Mouse (Mus musculus) hindbrain, embryonic 12.5 days (tissue): Measurements from ENCODE around the gene Gm28051. TPM values are rescaled to one million over a fixed set of nuclear protein-coding genes. Genes with fewer than 3 reads are reported as not detected.
A peak's percentile ranks its signal among the peaks of the same experiment; 100 is the strongest.

Experiments used
- ATAC-seq: fragments of 200-750 bp; cut with Nextera tagmentation; 2 replicates; pipeline ENCODE4 v1.8.0; 2017; ENCODE audit warnings: moderate TSS enrichment; ENCODE audit not compliant: low FRiP score
- H3K27ac ChIP-seq: fragments of 300-500 bp; sonication (generic); 2 replicates; pipeline ENCODE4 v1.5.1; 2016; ENCODE audit warnings: mild to moderate bottlenecking
- H3K27me3 ChIP-seq: fragments of 300-500 bp; sonication (generic); 2 replicates; pipeline ENCODE4 v1.6.1; 2016; ENCODE audit warnings: mild to moderate bottlenecking
- H3K36me3 ChIP-seq: fragments of 300-500 bp; sonication (generic); 2 replicates; pipeline ENCODE4 v1.6.1; 2016; ENCODE audit warnings: mild to moderate bottlenecking
- H3K4me1 ChIP-seq: fragments of 300-500 bp; sonication (generic); 2 replicates; pipeline ENCODE4 v1.6.1; 2016
- H3K4me2 ChIP-seq: fragments of 300-500 bp; sonication (generic); replicated peaks from 2 replicates; pipeline ENCODE4 v1.6.1; 2016; ENCODE audit warnings: mild to moderate bottlenecking
- H3K4me3 ChIP-seq: fragments of 300-500 bp; sonication (generic); 2 replicates; pipeline ENCODE4 v1.5.1; 2016; ENCODE audit warnings: mild to moderate bottlenecking
- H3K9ac ChIP-seq: fragments of 300-500 bp; sonication (generic); 2 replicates; pipeline ENCODE4 v1.6.1; 2016; ENCODE audit warnings: mild to moderate bottlenecking, moderate library complexity
- H3K9me3 ChIP-seq: fragments of 300-500 bp; sonication (generic); replicated peaks from 2 replicates; pipeline ENCODE4 v1.6.1; 2016; ENCODE audit warnings: mild to moderate bottlenecking
- WGBS: fragments of 180-500 bp; shearing (Covaris S2); methylation state at CpG from one replicate; pipeline ENCODE4 v1.1.7; 2016; 5-methylcytosine and 5-hydroxymethylcytosine counted together
- polyA plus RNA-seq: library from polyadenylated mRNA; unstranded; fragments of >200 nt; fragmentation: Nextera tagmentation; extraction: Ambion mirVana; gene quantifications from 2 replicates; pipeline ENCODE4 v1.2.1, GENCODE M21; 2016

Gene Gm28051
- polyA plus RNA-seq, 1 experiment from 2014 or later = not detected

DNA sequence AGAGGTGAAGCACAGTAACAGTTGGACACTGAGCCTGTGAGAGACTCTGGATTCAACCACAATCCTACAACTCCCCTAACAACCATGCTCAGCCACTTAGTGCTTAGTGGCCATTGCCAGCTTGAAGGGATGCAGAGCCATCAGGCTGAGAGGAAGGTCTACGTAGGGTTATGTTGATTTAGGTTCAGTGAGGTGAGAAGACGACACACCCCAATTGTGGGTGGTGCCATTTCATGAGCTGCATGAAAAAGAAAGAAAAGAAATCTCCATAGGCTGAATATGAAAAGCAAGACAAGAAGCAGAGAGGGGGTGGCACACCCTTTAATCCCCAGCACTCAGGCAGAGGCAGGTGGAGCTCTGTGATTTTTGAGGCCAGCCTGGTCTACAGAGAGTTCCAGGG lies 43.4 kb downstream of the Gm28051 start:
- ATAC-seq = no peak
- no peaks in the 10 kb centered on the region for H3K9me3 ChIP-seq
- H3K27me3 ChIP-seq = no peaks in the 10 kb centered on the region
- 61% methylated on average over 2 of the region's 2 CpGs for WGBS
- H3K4me1 ChIP-seq = no peaks in the 10 kb centered on the region
- no peaks in the 10 kb centered on the region for H3K36me3 ChIP-seq
- H3K4me2 ChIP-seq = no peak overlapping the region
- no peak overlapping the region for H3K4me3 ChIP-seq
- no peak overlapping the region for H3K9ac ChIP-seq
- H3K27ac ChIP-seq = no peak overlapping the region

- no peak overlapping the region for H3K4me2 ChIP-seq
- H3K9ac ChIP-seq = no peak overlapping the region
- H3K4me3 ChIP-seq = no peak overlapping the region
- WGBS = 77% methylated on average over 20 of the region's 20 CpGs
- no peaks in the 10 kb centered on the region for H3K4me1 ChIP-seq
- H3K9me3 ChIP-seq = no peaks in the 10 kb centered on the region
- no peaks in the 10 kb centered on the region for H3K36me3 ChIP-seq
- no peak overlapping the region for H3K27ac ChIP-seq
- no peak for ATAC-seq
- no peaks in the 10 kb centered on the region for H3K27me3 ChIP-seq
These were observed 44.3 kb downstream of the Gm28051 start for GRCm38 (mm10) chr12:102713153-102713865.

- Histone ChIP-seq H3K9me3 (no peaks in the 10 kb centered on the region), H3K27ac (no peak overlapping the region), H3K4me1 (peaks cover 1% of the 10 kb centered on the region), H3K36me3 (no peaks in the 10 kb centered on the region), H3K4me3 (no peak overlapping the region), H3K9ac (no peak overlapping the region), H3K27me3 (0 out of 2 replicates have a peak, but pooled peaks cover 4% of the 10 kb centered on the region), H3K4me2 (no peak overlapping the region)
- 58% methylated on average over 4 of the region's 4 CpGs for WGBS
- no peak for ATAC-seq
These were observed 46.7 kb downstream of the Gm28051 start for GRCm38 (mm10) chr12:102710851-102711375.

DNA sequence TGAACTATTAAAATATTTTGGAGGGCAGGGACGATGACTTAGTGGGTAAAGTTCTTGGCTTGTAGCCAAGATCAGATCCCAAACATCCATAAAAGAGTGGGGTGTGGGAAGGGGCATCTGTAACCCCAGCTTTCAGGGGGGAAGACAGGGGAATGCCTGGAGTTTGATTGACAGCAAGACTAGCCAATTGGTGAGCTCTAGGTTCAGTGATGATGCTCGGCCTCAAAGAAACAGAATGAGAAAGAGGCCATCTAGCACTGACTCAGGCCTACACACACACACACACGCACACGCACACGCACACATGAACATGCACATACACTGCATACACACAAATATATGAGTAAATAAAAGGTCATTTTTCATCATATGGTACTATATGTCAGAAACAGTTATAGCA lies 47.7 kb downstream of the Gm28051 start:
- WGBS = 87% methylated on average over 5 of the region's 5 CpGs

DNA sequence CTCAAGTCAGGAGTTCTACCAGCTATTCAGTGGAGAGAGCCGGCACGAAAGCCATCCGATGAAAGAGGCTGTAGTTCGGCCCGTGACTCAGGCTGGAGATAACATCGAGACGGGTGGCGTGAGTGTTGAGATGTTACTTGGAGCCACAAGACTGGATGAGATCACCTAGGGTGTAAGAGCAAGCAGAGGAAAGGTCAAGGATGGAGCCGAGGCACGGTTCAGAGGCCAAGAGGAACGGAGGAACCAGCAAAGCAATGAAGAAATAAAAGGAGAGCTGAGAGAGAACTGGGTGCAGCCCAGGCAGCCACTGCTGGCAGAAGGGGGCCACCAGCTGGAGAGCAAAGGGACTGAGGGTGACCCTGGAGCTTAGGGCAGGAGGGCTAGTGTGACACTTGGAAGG lies 49.3 kb downstream of the Gm28051 start:
- 73% methylated on average over 11 of the region's 11 CpGs for whole genome bisulfite sequencing
- no peaks in the 10 kb centered on the region for H3K36me3 ChIP-seq
- no peak overlapping the region for H3K4me3 ChIP-seq
- H3K9ac ChIP-seq = no peak overlapping the region
- H3K9me3 ChIP-seq = no peaks in the 10 kb centered on the region
- H3K27ac ChIP-seq = no peak overlapping the region
- no peak overlapping the region for H3K4me2 ChIP-seq
- peaks cover 20% of the 10 kb centered on the region for H3K4me1 ChIP-seq
- ATAC-seq = no peak
- 0 out of 2 replicates have a peak, but pooled peaks cover 4% of the 10 kb centered on the region for H3K27me3 ChIP-seq

More for the DNA sequence above, 47.7 kb downstream of the Gm28051 start:
- Histone ChIP-seq H3K9me3 (no peaks in the 10 kb centered on the region), H3K9ac (no peak overlapping the region), H3K36me3 (no peaks in the 10 kb centered on the region), H3K4me2 (no peak overlapping the region), H3K4me1 (peaks cover 9% of the 10 kb centered on the region), H3K27me3 (0 out of 2 replicates have a peak, but pooled peaks cover 4% of the 10 kb centered on the region), H3K4me3 (no peak overlapping the region), H3K27ac (no peak overlapping the region)
- ATAC-seq = no peak

- H3K36me3 ChIP-seq = no peaks in the 10 kb centered on the region
- ATAC-seq = no peak
- WGBS = 83% methylated on average over 10 of the region's 10 CpGs
- no peak overlapping the region for H3K4me2 ChIP-seq
- 0 out of 2 replicates have a peak, but pooled peaks cover 4% of the 10 kb centered on the region for H3K27me3 ChIP-seq
- no peak overlapping the region for H3K9ac ChIP-seq
- H3K27ac ChIP-seq = no peak overlapping the region
- no peak overlapping the region for H3K4me3 ChIP-seq
- H3K4me1 ChIP-seq = peaks cover 31% of the 10 kb centered on the region
- H3K9me3 ChIP-seq = no peaks in the 10 kb centered on the region
These were observed 50.6 kb downstream of the Gm28051 start for GRCm38 (mm10) chr12:102706833-102707463.

- no peak overlapping the region for H3K4me3 ChIP-seq
These were observed 51.5 kb downstream of the Gm28051 start for GRCm38 (mm10) chr12:102705906-102706640.

GRCm38 (mm10) chr12:102705216-102705871 lies 52.2 kb downstream of the Gm28051 start:
- H3K4me1 ChIP-seq = peaks cover 35% of the 10 kb centered on the region

More at GRCm38 (mm10) chr12:102705906-102706640, 51.5 kb downstream of the Gm28051 start:
- ATAC-seq = no peak
- peaks cover 33% of the 10 kb centered on the region for H3K4me1 ChIP-seq
- H3K27me3 ChIP-seq = 0 out of 2 replicates have a peak, but pooled peaks cover 4% of the 10 kb centered on the region
- H3K9ac ChIP-seq = no peak overlapping the region
- no peaks in the 10 kb centered on the region for H3K36me3 ChIP-seq
- WGBS = 79% methylated on average over 6 of the region's 6 CpGs
- no peaks in the 10 kb centered on the region for H3K9me3 ChIP-seq
- peak overlapping the region; percentile 97 for H3K4me2 ChIP-seq
- no peak overlapping the region for H3K27ac ChIP-seq

GRCm38 (mm10) chr12:102704457-102705198 lies 52.9 kb downstream of the Gm28051 start, which contains the start of gene Itpk1:
Gene Itpk1 (minus strand): TSS chr12:102704930.
- H3K27me3 ChIP-seq = 0 out of 2 replicates have a peak, but pooled peaks cover 4% of the 10 kb centered on the region
- WGBS = under 1% methylated on average over 62 of the region's 105 CpGs
- peaks cover 36% of the 10 kb centered on the region for H3K4me1 ChIP-seq
- H3K4me2 ChIP-seq = peak within 1 kb of the TSS; percentile 97
- H3K9ac ChIP-seq = peak within 1 kb of the TSS; percentile 79
- H3K4me3 ChIP-seq = peak within 1 kb of the TSS; percentile 80
- no peaks in the 10 kb centered on the region for H3K36me3 ChIP-seq
- peak within 1 kb of the TSS; percentile 89 for H3K27ac ChIP-seq
- ATAC-seq = peak; percentile 88
- H3K9me3 ChIP-seq = no peaks in the 10 kb centered on the region

More at GRCm38 (mm10) chr12:102705216-102705871, 52.2 kb downstream of the Gm28051 start:
- Histone ChIP-seq H3K9me3 (no peaks in the 10 kb centered on the region), H3K4me2 (peak overlapping the region; percentile 97), H3K27ac (peak overlapping the region; percentile 89), H3K36me3 (no peaks in the 10 kb centered on the region), H3K4me3 (peak overlapping the region; percentile 80), H3K9ac (peak overlapping the region; percentile 79), H3K27me3 (0 out of 2 replicates have a peak, but pooled peaks cover 4% of the 10 kb centered on the region)
- 4% methylated on average over 28 of the region's 45 CpGs for WGBS
- peak; percentile 89 for ATAC-seq

GRCm38 (mm10) chr12:102703921-102704408 lies 53.6 kb downstream of the Gm28051 start:
- Histone ChIP-seq H3K4me3 (peak overlapping the region; percentile 80), H3K27ac (peak overlapping the region; percentile 67), H3K4me1 (peaks cover 42% of the 10 kb centered on the region), H3K36me3 (no peaks in the 10 kb centered on the region), H3K9me3 (no peaks in the 10 kb centered on the region), H3K27me3 (0 out of 2 replicates have a peak, but pooled peaks cover 4% of the 10 kb centered on the region), H3K9ac (peak overlapping the region; percentile 79), H3K4me2 (peak overlapping the region; percentile 97)
- 6% methylated on average over 17 of the region's 17 CpGs for WGBS
- 0 out of 2 replicates have a peak, but pooled peaks have one; percentile 3 for ATAC-seq

- H3K27me3 ChIP-seq = 0 out of 2 replicates have a peak, but pooled peaks cover 4% of the 10 kb centered on the region
- peaks cover 48% of the 10 kb centered on the region for H3K4me1 ChIP-seq
- peak overlapping the region; percentile 97 for H3K4me2 ChIP-seq
- H3K36me3 ChIP-seq = no peaks in the 10 kb centered on the region
- no peaks in the 10 kb centered on the region for H3K9me3 ChIP-seq
- ATAC-seq = no peak
- no peak overlapping the region for H3K27ac ChIP-seq
- H3K9ac ChIP-seq = peak overlapping the region; percentile 79; the same call in 1 of the 2 replicates
- peak overlapping the region; percentile 80 for H3K4me3 ChIP-seq
- WGBS = 29% methylated on average over 6 of the region's 6 CpGs
These were observed 54.1 kb downstream of the Gm28051 start for GRCm38 (mm10) chr12:102703441-102703840.
